Mouse (Mus musculus) left cerebral cortex, adult 11 months (tissue): ENCODE results near the gene Bcl2.

Experiments
- DNase-seq: peaks from one replicate; pipeline ENCODE4 v3.0.0; 2022; ENCODE audit warnings: low spot score

Gene Bcl2

GRCm38 (mm10) chr1:106585349-106585748 is 128.7 kb downstream of the Bcl2 start:
- DNase-seq, result no peak

GRCm38 (mm10) chr1:106584824-106585223 is 129.2 kb downstream of the Bcl2 start:
- no peak for DNase-seq

DNA sequence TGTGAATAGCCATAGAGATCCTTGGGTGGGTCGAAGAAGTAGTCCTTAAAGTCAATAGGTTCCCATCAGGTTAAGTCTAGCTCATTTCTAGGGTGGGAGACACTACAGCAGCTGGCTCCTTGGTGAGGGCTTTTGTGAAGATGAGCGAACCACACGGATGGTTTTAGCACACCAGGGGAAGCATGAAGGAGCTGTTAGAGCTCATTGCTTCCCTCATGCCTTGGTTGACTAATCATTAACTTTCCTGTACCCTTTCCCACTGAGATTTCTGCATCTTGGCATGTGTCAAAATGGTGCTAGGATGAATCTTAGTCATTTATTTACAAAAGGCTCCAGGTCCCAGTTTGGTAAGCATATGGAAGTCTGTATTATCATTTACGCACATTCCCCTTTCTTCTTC is 129.8 kb downstream of the Bcl2 start:
- DNase-seq, result no peak

GRCm38 (mm10) chr1:106583245-106584241 is 130.5 kb downstream of the Bcl2 start:
- DNase-seq, result no peak

GRCm38 (mm10) chr1:106582810-106583209 is 131.3 kb downstream of the Bcl2 start:
- no peak for DNase-seq

DNA sequence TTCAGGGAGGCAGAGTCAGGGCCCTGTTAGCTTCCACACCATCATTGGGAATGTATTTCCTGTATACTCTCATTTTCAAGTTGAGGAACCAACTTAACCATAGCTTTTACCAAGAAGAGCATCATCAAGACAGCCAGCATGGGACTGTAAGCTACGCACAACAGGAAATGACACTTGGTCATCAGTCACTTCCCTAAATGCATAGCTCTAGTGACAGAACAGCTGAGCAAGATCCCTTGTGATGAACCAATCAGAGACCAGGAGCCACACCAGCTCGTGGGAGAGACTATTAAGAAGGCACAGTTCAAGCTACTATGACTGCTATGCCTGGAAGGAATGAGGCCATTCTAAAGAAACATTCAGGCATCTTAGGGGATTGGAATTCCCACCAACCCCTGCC is 132.3 kb downstream of the Bcl2 start:
- no peak for DNase-seq

- no peak for DNase-seq
Observed at GRCm38 (mm10) chr1:106579768-106580167, 134.3 kb downstream of the Bcl2 start.

- DNase-seq, result no peak
Observed at GRCm38 (mm10) chr1:106572506-106572905, 141.6 kb downstream of the Bcl2 start.

DNA sequence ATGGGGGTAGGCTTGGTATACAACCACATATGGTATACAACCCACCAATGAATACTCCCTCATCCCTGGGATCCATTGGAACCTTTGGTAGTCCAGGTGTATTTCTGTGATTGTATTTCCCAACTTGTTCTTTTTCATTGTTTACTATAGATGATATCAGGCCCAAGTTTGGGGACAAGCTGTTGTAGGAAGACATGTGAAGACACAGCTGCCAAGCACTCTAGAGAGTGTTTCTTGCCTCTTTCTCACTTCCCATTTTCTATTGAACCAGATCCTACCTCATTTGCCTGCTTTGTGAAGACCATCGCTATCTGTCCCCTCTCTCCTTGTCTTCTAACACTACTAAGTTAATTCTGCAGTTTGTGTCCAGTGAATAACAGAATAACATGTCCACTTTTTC is 143.2 kb downstream of the Bcl2 start:
- no peak for DNase-seq

GRCm38 (mm10) chr1:106570366-106570765 is 143.7 kb downstream of the Bcl2 start:
- DNase-seq, result no peak

DNA sequence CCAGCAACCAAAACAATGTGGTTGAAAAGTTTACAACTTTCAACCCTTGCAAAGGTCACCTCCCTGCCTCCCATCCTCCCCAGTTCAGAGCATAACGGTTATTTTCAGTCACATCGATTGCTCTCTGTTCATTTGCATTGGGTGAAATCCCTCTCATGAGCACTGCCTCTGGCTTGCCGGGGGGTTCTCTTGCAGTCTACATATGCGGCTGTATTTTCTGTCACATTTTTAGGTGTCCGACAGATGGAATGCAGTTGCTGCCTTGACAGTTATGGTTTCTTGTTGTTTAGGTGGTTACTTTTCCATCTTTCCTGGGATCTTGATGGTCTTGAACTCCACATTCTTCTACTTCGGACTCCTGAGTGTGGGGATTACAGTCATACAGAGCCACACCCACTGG is 144.4 kb downstream of the Bcl2 start:
- DNase-seq, result no peak

DNA sequence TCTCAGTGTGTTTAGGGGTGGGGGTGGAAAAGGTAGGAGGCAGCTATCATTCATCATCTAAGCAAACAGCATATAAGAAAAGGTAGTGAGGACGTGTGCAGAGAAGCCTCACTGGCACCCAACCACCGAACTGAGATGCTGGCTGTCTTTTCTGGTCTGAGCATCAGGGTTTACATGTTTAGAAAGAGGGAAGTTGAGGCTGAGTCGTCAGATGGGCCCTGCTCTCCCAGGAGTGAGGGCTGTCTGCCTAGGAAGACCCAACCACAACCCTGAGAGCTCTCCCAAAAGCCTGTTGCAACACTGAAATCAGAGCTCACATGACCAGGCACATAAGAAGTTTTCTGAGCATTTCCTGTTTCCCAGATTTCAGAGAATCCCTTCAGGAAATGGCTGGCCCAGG is 145.2 kb downstream of the Bcl2 start:
- no peak for DNase-seq

GRCm38 (mm10) chr1:106567506-106567905 is 146.6 kb downstream of the Bcl2 start:
- DNase-seq, result no peak

- DNase-seq, result no peak
Observed at GRCm38 (mm10) chr1:106566120-106567086, 147.7 kb downstream of the Bcl2 start.

GRCm38 (mm10) chr1:106565238-106565637 is 148.8 kb downstream of the Bcl2 start:
- no peak for DNase-seq

DNA sequence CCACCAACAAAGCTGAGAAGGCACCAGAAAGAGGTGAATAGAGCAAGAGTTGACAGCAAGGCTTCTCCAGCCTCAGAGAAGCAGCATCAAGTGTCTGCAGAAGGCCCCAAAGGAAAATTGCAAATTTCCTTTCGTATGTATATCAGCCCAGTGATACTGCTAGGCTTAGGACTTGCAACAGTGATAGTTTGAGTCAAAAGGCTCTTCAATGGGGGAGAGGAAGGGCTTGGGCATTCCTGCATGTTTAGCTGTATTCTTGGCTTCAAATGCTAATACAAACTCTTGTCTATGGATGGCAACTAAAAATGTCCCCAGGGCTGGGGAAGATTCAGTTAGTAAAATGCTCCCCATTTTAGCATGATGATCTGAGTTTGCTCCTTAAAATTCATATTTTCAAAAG is 149.6 kb downstream of the Bcl2 start:
- no peak for DNase-seq

DNA sequence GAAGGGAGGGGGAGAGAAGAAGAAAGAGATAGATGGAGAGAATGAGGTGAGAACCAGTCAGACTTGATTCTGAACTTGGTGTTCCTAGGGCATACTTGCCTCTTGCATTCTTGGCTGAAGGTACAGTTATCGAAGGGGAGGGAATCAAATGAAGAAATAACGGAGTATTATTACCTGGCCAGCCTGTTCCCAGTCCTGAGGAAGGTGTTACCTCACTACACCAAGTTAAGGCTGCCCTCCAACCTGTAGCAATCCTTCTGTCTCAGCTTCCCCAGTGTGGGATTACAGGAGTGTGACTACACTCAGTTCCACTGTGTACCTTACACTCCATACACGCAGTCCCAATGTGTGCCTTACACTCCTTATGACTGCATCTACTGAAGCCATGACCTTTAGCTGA is 151.3 kb downstream of the Bcl2 start:
- DNase-seq, result no peak

DNA sequence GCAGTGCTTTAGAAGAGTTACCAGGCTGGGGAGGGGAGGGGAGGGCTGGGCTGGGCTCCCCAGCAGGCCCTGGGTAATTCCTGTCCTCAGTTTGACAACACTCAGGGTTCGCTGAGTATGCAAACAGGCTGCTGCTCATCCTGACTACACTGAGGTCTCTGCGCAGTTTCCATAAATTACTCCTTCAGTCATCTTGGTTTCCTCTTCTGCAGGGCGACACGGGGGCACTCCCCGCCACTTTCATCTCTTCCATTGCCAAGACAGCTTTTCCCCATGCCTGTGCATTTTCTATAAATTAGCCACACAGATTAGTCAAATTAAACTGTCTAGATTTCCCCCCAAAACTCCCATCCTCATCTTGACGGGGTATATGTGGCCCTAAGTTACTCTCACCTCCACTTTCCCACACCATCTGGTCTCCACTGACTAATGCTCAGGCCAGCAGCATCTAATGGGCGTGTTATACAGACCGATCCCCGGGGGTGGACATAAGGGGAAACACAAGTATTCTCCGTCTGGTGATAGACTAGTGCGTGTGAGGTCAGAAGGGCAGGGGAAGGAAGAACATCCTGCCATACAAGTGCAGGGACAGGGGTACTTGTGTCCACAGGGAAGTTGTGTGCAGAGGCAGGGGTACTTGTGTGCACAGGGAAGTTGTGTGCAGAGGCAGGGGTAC is 152.9 kb downstream of the Bcl2 start:
- DNase-seq, result no peak

- no peak for DNase-seq
Observed at GRCm38 (mm10) chr1:106560105-106560504, 154.0 kb downstream of the Bcl2 start.

GRCm38 (mm10) chr1:106559116-106559605 is 154.9 kb downstream of the Bcl2 start:
- DNase-seq, result no peak

- DNase-seq, result no peak
Observed at GRCm38 (mm10) chr1:106555498-106556168, 158.4 kb downstream of the Bcl2 start.
